Mouse (Mus musculus) regulatory T cell (primary cell): ENCODE measurements around the gene Zbtb22.

ENCODE experiments used
- in situ Hi-C: fragments of 300-600 bp; cut with MboI, MseI; formaldehyde crosslinking; loops from one replicate; pipeline ENCODE4 v1.15.1; 2025; ENCODE audit warnings: high pct_unique_total_duplicates

The Zbtb22 gene

GRCm38 (mm10) chr17:33919351-33920281, 3.9 kb downstream of the Zbtb22 start:
- in situ Hi-C loops = loop anchor here (25.0 kb wide), 1 partner anchor 693 kb away; the partner anchor contains the start of genes Agpat1, Egfl8 and Rnf5

GRCm38 (mm10) chr17:33920282-33921097, 4.8 kb downstream of the Zbtb22 start:
- in situ Hi-C loops = loop anchor here (25.0 kb wide), 1 partner anchor 692 kb away; the partner anchor contains the start of genes Agpat1, Egfl8 and Rnf5

GRCm38 (mm10) chr17:33921361-33921760, 5.7 kb downstream of the Zbtb22 start:
- in situ Hi-C loops = loop anchor here (25.0 kb wide), 1 partner anchor 691 kb away; the partner anchor contains the start of genes Agpat1, Egfl8 and Rnf5

GRCm38 (mm10) chr17:33924577-33925283, 9.0 kb downstream of the Zbtb22 start:
- in situ Hi-C loops = loop anchor here (25.0 kb wide), 1 partner anchor 688 kb away; the partner anchor contains the start of genes Agpat1, Egfl8 and Rnf5

- in situ Hi-C loops = no loop called here
These were observed 9.9 kb downstream of the Zbtb22 start for GRCm38 (mm10) chr17:33925406-33926116.

GRCm38 (mm10) chr17:33926207-33926932, 10.7 kb downstream of the Zbtb22 start:
- in situ Hi-C loops = no loop called here

- in situ Hi-C loops = no loop called here
These were observed 12.7 kb downstream of the Zbtb22 start for GRCm38 (mm10) chr17:33928251-33928947.

- in situ Hi-C loops = loop anchor here (5.0 to 10.0 kb wide), 2 partner anchors 37 to 975 kb away; partner anchors contain the start of gene Kifc1
These were observed 13.9 kb downstream of the Zbtb22 start, which contains the start of gene Rgl2 for GRCm38 (mm10) chr17:33929371-33930279. Gene Rgl2, plus strand, starts transcription at chr17:33929543.

GRCm38 (mm10) chr17:33930280-33931158, 14.8 kb downstream of the Zbtb22 start:
- in situ Hi-C loops = loop anchor here (5.0 to 10.0 kb wide), 2 partner anchors 38 to 974 kb away; partner anchors contain the start of gene Kifc1

GRCm38 (mm10) chr17:33931159-33931866, 15.6 kb downstream of the Zbtb22 start:
- in situ Hi-C loops = loop anchor here (5.0 to 10.0 kb wide), 2 partner anchors 39 to 973 kb away; partner anchors contain the start of gene Kifc1

GRCm38 (mm10) chr17:33931947-33932346, 16.2 kb downstream of the Zbtb22 start:
- in situ Hi-C loops = loop anchor here (5.0 to 10.0 kb wide), 2 partner anchors 40 to 973 kb away; partner anchors contain the start of gene Kifc1

- in situ Hi-C loops = loop anchor here (5.0 to 10.0 kb wide), 2 partner anchors 40 to 972 kb away; partner anchors contain the start of gene Kifc1
These were observed 16.7 kb downstream of the Zbtb22 start for GRCm38 (mm10) chr17:33932448-33932847.

GRCm38 (mm10) chr17:33932970-33933369, 17.3 kb downstream of the Zbtb22 start:
- in situ Hi-C loops = loop anchor here (5.0 to 10.0 kb wide), 2 partner anchors 41 to 972 kb away; partner anchors contain the start of gene Kifc1

GRCm38 (mm10) chr17:33935422-33936055, 19.8 kb downstream of the Zbtb22 start:
- in situ Hi-C loops = loop anchor here (10.0 kb wide), 1 partner anchor 969 kb away; no protein-coding TSS in a partner anchor

GRCm38 (mm10) chr17:33936993-33937392, 21.3 kb downstream of the Zbtb22 start:
- in situ Hi-C loops = loop anchor here (10.0 kb wide), 1 partner anchor 968 kb away; no protein-coding TSS in a partner anchor
